Mouse (Mus musculus) stomach, embryonic 16.5 days (tissue): ENCODE data around the gene Cux1. TPM values are rescaled to one million over a fixed set of nuclear protein-coding genes. Genes with fewer than 3 reads are reported as not detected.
A peak's percentile ranks its signal among the peaks of the same experiment; 100 is the strongest.

Experiments
- ATAC-seq: fragments of 200-750 bp; cut with Nextera tagmentation; 2 replicates; pipeline ENCODE4 v1.8.0; 2017; ENCODE audit warnings: moderate number of reproducible peaks, moderate TSS enrichment; ENCODE audit not compliant: insufficient read depth, low FRiP score
- H3K27ac ChIP-seq: fragments of 300-500 bp; sonication (generic); 2 replicates; pipeline ENCODE4 v1.5.1; 2014; ENCODE audit warnings: low read length
- H3K27me3 ChIP-seq: fragments of 300-500 bp; sonication (generic); 2 replicates; pipeline ENCODE4 v1.6.1; 2014; ENCODE audit warnings: low read length, control low read depth, mixed read lengths; ENCODE audit not compliant: control insufficient read depth, insufficient read depth
- H3K36me3 ChIP-seq: fragments of 300-500 bp; sonication (generic); 2 replicates; pipeline ENCODE4 v1.6.1; 2014; ENCODE audit warnings: low read length; ENCODE audit not compliant: control insufficient read depth, insufficient read depth
- H3K4me1 ChIP-seq: fragments of 300-500 bp; sonication (generic); 2 replicates; pipeline ENCODE4 v1.6.1; 2014; ENCODE audit warnings: low read length, control low read depth, mixed read lengths; ENCODE audit not compliant: control insufficient read depth, insufficient read depth
- H3K4me2 ChIP-seq: fragments of 300-500 bp; sonication (generic); 2 replicates; pipeline ENCODE4 v1.6.1; 2014; ENCODE audit warnings: low read depth, low read length, mixed read lengths
- H3K4me3 ChIP-seq: fragments of 300-500 bp; sonication (generic); replicated peaks from 2 replicates; pipeline ENCODE4 v1.5.1; 2014; ENCODE audit warnings: mild to moderate bottlenecking, low read length
- H3K9ac ChIP-seq: fragments of 300-500 bp; sonication (generic); 2 replicates; pipeline ENCODE4 v1.6.1; 2014; ENCODE audit warnings: low read length
- H3K9me3 ChIP-seq: fragments of 300-500 bp; sonication (generic); replicated peaks from 2 replicates; pipeline ENCODE4 v1.6.1; 2016; ENCODE audit warnings: low read length, control low read depth; ENCODE audit not compliant: control insufficient read depth
- WGBS: fragments of 180-500 bp; shearing (Covaris S2); extraction: QIAGEN DNeasy Blood & Tissue Kit; methylation state at CpG from one replicate; pipeline ENCODE4 v1.1.7; 2014; 5-methylcytosine and 5-hydroxymethylcytosine counted together
- polyA plus RNA-seq: library from polyadenylated mRNA; unstranded; fragments of >200 nt; fragmentation: Nextera tagmentation; extraction: Ambion mirVana; gene quantifications from 2 replicates; pipeline ENCODE4 v1.2.1, GENCODE M21; 2015

Gene Cux1
- polyA plus RNA-seq, 1 experiment from 2014 or later: 77.7 TPM

GRCm38 (mm10) chr5:136522843-136523463 lies 44.3 kb downstream of the Cux1 start:
- Histone ChIP-seq H3K36me3 (no peaks in the 10 kb centered on the region), H3K4me3 (no peak overlapping the region), H3K9ac (no peak overlapping the region), H3K4me1 (peaks cover 19% of the 10 kb centered on the region), H3K27me3 (no peaks in the 10 kb centered on the region), H3K9me3 (no peaks in the 10 kb centered on the region), H3K27ac (0 out of 2 replicates have a peak overlapping the region, but pooled peaks have one; percentile 0), H3K4me2 (no peak overlapping the region)
- 25% methylated on average over 3 of the region's 3 CpGs for WGBS
- ATAC-seq: no peak

- Histone ChIP-seq H3K4me1 (peaks cover 18% of the 10 kb centered on the region), H3K9me3 (no peaks in the 10 kb centered on the region), H3K36me3 (no peaks in the 10 kb centered on the region), H3K27ac (no peak overlapping the region), H3K9ac (no peak overlapping the region), H3K4me3 (no peak overlapping the region), H3K27me3 (no peaks in the 10 kb centered on the region), H3K4me2 (no peak overlapping the region)
- 83% methylated on average over 3 of the region's 3 CpGs for WGBS
- ATAC-seq: no peak
These were observed 45.6 kb downstream of the Cux1 start for GRCm38 (mm10) chr5:136521656-136522055.

DNA sequence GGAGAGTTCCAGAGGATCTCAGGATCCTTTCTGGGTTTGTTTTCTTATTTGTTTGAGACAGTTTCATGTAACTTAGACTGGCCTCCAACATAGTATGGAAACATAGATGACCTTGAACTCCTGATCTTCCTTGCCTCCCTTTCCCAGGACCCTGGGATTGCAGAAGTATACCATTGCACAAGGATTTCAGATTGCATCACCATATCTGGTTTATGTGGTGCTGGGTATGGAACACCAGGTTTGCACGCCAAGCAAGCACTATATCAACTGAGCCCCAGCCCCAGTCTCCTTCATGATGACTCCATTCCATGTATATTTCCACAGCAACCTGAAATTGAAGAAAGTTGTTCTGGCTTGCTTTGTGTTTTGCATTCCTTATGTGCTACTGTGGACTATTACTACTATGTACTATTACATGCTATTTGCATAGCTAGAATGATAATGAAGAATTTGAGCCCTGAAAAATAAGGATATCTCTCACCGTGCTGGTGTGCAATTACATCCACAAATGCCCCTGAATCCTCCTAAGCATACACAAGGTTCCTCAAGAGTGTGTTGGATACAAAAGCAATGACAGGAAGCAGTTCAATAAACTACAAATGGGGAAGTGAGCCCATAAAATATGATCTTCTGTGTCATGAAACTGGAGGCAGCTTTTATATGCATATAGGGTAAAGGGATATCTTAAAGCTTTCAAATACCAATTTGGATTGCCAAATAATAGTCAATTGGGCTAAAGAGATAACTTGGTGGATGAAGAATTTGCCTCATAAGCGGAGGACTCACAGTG lies 48.4 kb downstream of the Cux1 start:
- Histone ChIP-seq H3K27me3 (no peaks in the 10 kb centered on the region), H3K27ac (no peak overlapping the region), H3K4me2 (no peak overlapping the region), H3K4me1 (peaks cover 24% of the 10 kb centered on the region), H3K9ac (no peak overlapping the region), H3K9me3 (no peaks in the 10 kb centered on the region), H3K4me3 (no peak overlapping the region), H3K36me3 (no peaks in the 10 kb centered on the region)
- WGBS: 80% methylated on average over 3 of the region's 3 CpGs
- no peak for ATAC-seq

GRCm38 (mm10) chr5:136517510-136517909 lies 49.8 kb downstream of the Cux1 start:
- Histone ChIP-seq H3K4me2 (no peak overlapping the region), H3K4me1 (peaks cover 17% of the 10 kb centered on the region; the same call in 1 of the 2 replicates), H3K4me3 (no peak overlapping the region), H3K27me3 (no peaks in the 10 kb centered on the region), H3K36me3 (no peaks in the 10 kb centered on the region), H3K27ac (no peak overlapping the region), H3K9me3 (no peaks in the 10 kb centered on the region), H3K9ac (no peak overlapping the region)
- no peak for ATAC-seq
- 64% methylated on average over 2 of the region's 2 CpGs for WGBS

DNA sequence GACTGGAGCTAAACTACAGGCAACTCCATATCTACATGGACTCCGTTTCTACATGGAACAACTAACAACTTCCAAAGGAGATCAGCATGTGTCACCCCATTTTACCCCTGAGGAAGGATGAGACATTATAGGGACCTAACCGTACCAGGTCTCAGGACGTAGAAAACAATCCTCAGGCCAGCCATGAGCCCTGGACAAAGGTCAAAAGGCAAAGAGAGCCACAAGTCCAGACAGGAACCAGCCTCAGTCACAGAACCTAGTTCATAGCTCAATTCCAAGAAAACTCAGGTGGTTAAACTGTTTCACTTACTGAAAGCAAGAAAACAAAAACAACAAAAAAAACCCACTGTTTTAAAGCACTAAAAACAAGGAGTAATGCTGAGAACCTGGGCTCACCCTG lies 50.7 kb downstream of the Cux1 start:
- Histone ChIP-seq H3K4me3 (no peak overlapping the region), H3K27ac (no peak overlapping the region), H3K36me3 (no peaks in the 10 kb centered on the region), H3K9ac (no peak overlapping the region), H3K27me3 (no peaks in the 10 kb centered on the region), H3K4me1 (peaks cover 22% of the 10 kb centered on the region; the same call in 1 of the 2 replicates), H3K4me2 (no peak overlapping the region), H3K9me3 (no peaks in the 10 kb centered on the region)
- 87% methylated on average over 3 of the region's 3 CpGs for WGBS
- no peak for ATAC-seq

- no peak overlapping the region for H3K4me3 ChIP-seq
- peaks cover 25% of the 10 kb centered on the region; the same call in 1 of the 2 replicates for H3K4me1 ChIP-seq
- no peaks in the 10 kb centered on the region for H3K36me3 ChIP-seq
- H3K4me2 ChIP-seq: no peak overlapping the region
- H3K27me3 ChIP-seq: no peaks in the 10 kb centered on the region
- no peaks in the 10 kb centered on the region for H3K9me3 ChIP-seq
- no peak for ATAC-seq
- H3K27ac ChIP-seq: peak overlapping the region; percentile 36; the same call in 1 of the 2 replicates
- WGBS: 37% methylated on average over 6 of the region's 6 CpGs
- H3K9ac ChIP-seq: no peak overlapping the region
These were observed 53.1 kb downstream of the Cux1 start for GRCm38 (mm10) chr5:136514049-136514677.

GRCm38 (mm10) chr5:136512103-136512674 lies 55.1 kb downstream of the Cux1 start:
- H3K9me3 ChIP-seq: no peaks in the 10 kb centered on the region
- no peak overlapping the region for H3K4me2 ChIP-seq
- ATAC-seq: no peak
- WGBS: 79% methylated on average over 2 of the region's 2 CpGs
- H3K9ac ChIP-seq: no peak overlapping the region
- H3K4me3 ChIP-seq: no peak overlapping the region
- H3K27ac ChIP-seq: no peak overlapping the region
- peaks cover 25% of the 10 kb centered on the region; the same call in 1 of the 2 replicates for H3K4me1 ChIP-seq
- H3K36me3 ChIP-seq: no peaks in the 10 kb centered on the region
- H3K27me3 ChIP-seq: no peaks in the 10 kb centered on the region

GRCm38 (mm10) chr5:136511378-136511777 lies 55.9 kb downstream of the Cux1 start:
- Histone ChIP-seq H3K27ac (no peak overlapping the region), H3K9me3 (no peaks in the 10 kb centered on the region), H3K9ac (no peak overlapping the region), H3K36me3 (no peaks in the 10 kb centered on the region), H3K27me3 (no peaks in the 10 kb centered on the region), H3K4me3 (no peak overlapping the region), H3K4me2 (no peak overlapping the region), H3K4me1 (peaks cover 28% of the 10 kb centered on the region; the same call in 1 of the 2 replicates)
- WGBS: 31% methylated on average over 7 of the region's 7 CpGs
- no peak for ATAC-seq

DNA sequence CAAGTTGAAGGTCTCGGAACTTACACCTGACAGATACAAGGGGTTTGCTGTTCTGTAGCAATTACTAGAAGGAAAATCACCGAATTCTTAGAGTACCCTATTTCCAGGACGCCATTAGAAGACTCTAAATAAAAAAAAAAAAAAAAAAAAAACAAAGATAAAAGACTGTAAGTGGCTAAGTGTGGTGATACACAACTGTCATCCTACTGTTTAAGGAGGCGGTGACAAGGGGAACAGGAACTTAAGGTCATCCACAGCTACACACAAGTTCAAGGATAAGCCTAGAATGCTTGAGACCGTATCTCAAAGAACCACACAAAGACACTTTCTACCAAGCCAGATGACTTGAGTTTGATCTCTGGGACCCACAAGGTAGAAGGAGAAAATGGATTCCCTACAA lies 56.7 kb downstream of the Cux1 start:
- H3K4me2 ChIP-seq: no peak overlapping the region
- H3K9ac ChIP-seq: no peak overlapping the region
- no peaks in the 10 kb centered on the region for H3K27me3 ChIP-seq
- WGBS: 94% methylated on average over 5 of the region's 5 CpGs
- no peak for ATAC-seq
- H3K36me3 ChIP-seq: no peaks in the 10 kb centered on the region
- no peaks in the 10 kb centered on the region for H3K9me3 ChIP-seq
- H3K27ac ChIP-seq: no peak overlapping the region
- H3K4me3 ChIP-seq: no peak overlapping the region
- peaks cover 27% of the 10 kb centered on the region; the same call in 1 of the 2 replicates for H3K4me1 ChIP-seq
